Comparison of ENCODE assay signal across 25 mouse cellular contexts in genomic region chr6:136277685-136278084, GRCm38 (mm10). TPM values are rescaled to one million over a fixed set of nuclear protein-coding genes. Genes with fewer than 3 reads are reported as not detected.
A peak's percentile ranks its signal among the peaks of the same experiment; 100 is the strongest.
DNase-seq lines count a peak whose midpoint lies in the region; ATAC-seq and TF ChIP-seq lines count a peak whose summit lies in the region.
"Had no signal": no experiment of that assay in that cellular context is flagged by ENCODE, and none has a peak within 500 bp of the region (broad histone marks: within the 10 kb centered on the region; RNA-seq: fewer than 3 reads in every experiment).

No protein-coding gene starts in this region.

- no peak for ATAC-seq in lung, embryonic 14.5 days (ENCODE audit: insufficient read depth)
- ATAC-seq in lung, postnatal 0 days: peak; percentile 55
- ATAC-seq in stomach, postnatal 0 days (ENCODE audit: low FRiP score, low TSS enrichment): peak; percentile 64; the same call in 1 of the 2 replicates
- ATAC-seq: activated CD4-positive, CD25-positive, alpha-beta regulatory T cell, adult 4 months; CD4-positive, CD25-positive, alpha-beta regulatory T cell, adult 4 months; forebrain, embryonic 13.5 days; forebrain, embryonic 15.5 days; Patski had no signal

- 35% methylated on average over 4 of the region's 4 CpGs for WGBS in lung, embryonic 14.5 days
- 28% methylated on average over 4 of the region's 4 CpGs for WGBS in lung, postnatal 0 days
- WGBS in lung, adult 2 months: 48% methylated on average over 4 of the region's 4 CpGs
- WGBS in stomach, postnatal 0 days: 26% methylated on average over 4 of the region's 4 CpGs

- H3K27ac ChIP-seq in lung, embryonic 14.5 days (ENCODE audit: low read depth): no peak overlapping the region
- no peak overlapping the region for H3K27ac ChIP-seq in lung, postnatal 0 days (ENCODE audit: low read length)
- H3K27ac ChIP-seq in stomach, postnatal 0 days (replicated peaks): no peak overlapping the region
- H3K27ac ChIP-seq: embryonic facial prominence, embryonic 10.5 days; embryonic facial prominence, embryonic 12.5 days; forebrain, embryonic 13.5 days; forebrain, embryonic 15.5 days had no signal

- no peaks in the 10 kb centered on the region for H3K4me1 ChIP-seq in lung, embryonic 14.5 days (ENCODE audit: insufficient read depth)
- no peaks in the 10 kb centered on the region for H3K4me1 ChIP-seq in lung, postnatal 0 days (ENCODE audit: insufficient read depth, low read depth, low read length)
- H3K4me1 ChIP-seq in lung, adult 2 months (ENCODE audit: control insufficient read depth, insufficient read depth, low read length): no peaks in the 10 kb centered on the region
- no peaks in the 10 kb centered on the region for H3K4me1 ChIP-seq in stomach, postnatal 0 days (replicated peaks; ENCODE audit: control insufficient read depth, insufficient read depth)
- H3K4me1 ChIP-seq: embryonic facial prominence, embryonic 10.5 days; embryonic facial prominence, embryonic 12.5 days; forebrain, embryonic 13.5 days; forebrain, embryonic 15.5 days had no signal

- no peaks in the 10 kb centered on the region for H3K27me3 ChIP-seq in lung, embryonic 14.5 days (ENCODE audit: insufficient read depth, low read length)
- H3K27me3 ChIP-seq in lung, postnatal 0 days (replicated peaks; ENCODE audit: insufficient read depth, low read length): no peaks in the 10 kb centered on the region
- H3K27me3 ChIP-seq in stomach, postnatal 0 days (ENCODE audit: control insufficient read depth, insufficient read depth, low read length): no peaks in the 10 kb centered on the region
- H3K27me3 ChIP-seq: CH12.LX; embryonic facial prominence, embryonic 12.5 days; forebrain, embryonic 13.5 days; forebrain, embryonic 15.5 days; Patski had no signal

- peak; percentile 13 for DNase-seq in lung, embryonic 14.5 days
- DNase-seq in lung, adult 18-20 months: no peak
- peak; percentile 73 for DNase-seq in lung, postnatal 0 days (ENCODE audit: low spot score)
- DNase-seq in lung, adult 2 months: no peak
- no peak for DNase-seq in stomach, postnatal 0 days (ENCODE audit: low spot score)
- DNase-seq: adrenal gland, adult 8-10 months; adrenal gland, postnatal 14 days; adrenal gland, postnatal 36 days; B cell, adult 2 months; cerebellum, adult 11-12 months; cerebellum, adult 2 months; cerebellum, adult 9-10 months; cerebellum, postnatal 10 days; cerebellum, postnatal 25 days had no signal

- H3K9ac ChIP-seq in lung, embryonic 14.5 days: no peak overlapping the region
- no peak overlapping the region for H3K9ac ChIP-seq in lung, postnatal 0 days (replicated peaks; ENCODE audit: low read depth)
- H3K9ac ChIP-seq in stomach, postnatal 0 days (ENCODE audit: low read length): no peak overlapping the region
- H3K9ac ChIP-seq: embryonic facial prominence, embryonic 12.5 days; forebrain, embryonic 13.5 days; forebrain, embryonic 15.5 days had no signal

- no peak overlapping the region for H3K4me3 ChIP-seq in lung, embryonic 14.5 days (ENCODE audit: low read depth, low read length)
- H3K4me3 ChIP-seq in lung, postnatal 0 days (ENCODE audit: low read depth, low read length): no peak overlapping the region
- no peak overlapping the region for H3K4me3 ChIP-seq in lung, adult 2 months (replicated peaks; ENCODE audit: extremely low read depth, low read depth, low read length)
- H3K4me3 ChIP-seq in stomach, postnatal 0 days (ENCODE audit: low read depth, low read length): no peak overlapping the region
- H3K4me3 ChIP-seq: embryonic facial prominence, embryonic 10.5 days; embryonic facial prominence, embryonic 12.5 days; forebrain, embryonic 13.5 days; forebrain, embryonic 15.5 days had no signal

- no peaks in the 10 kb centered on the region for H3K9me3 ChIP-seq in lung, embryonic 14.5 days (ENCODE audit: low read depth, low read length)
- H3K9me3 ChIP-seq in lung, postnatal 0 days (ENCODE audit: low read length): no peaks in the 10 kb centered on the region
- H3K9me3 ChIP-seq in stomach, postnatal 0 days (ENCODE audit: control insufficient read depth, low read length): no peaks in the 10 kb centered on the region
- H3K9me3 ChIP-seq: embryonic facial prominence, embryonic 10.5 days; embryonic facial prominence, embryonic 12.5 days; forebrain, embryonic 13.5 days; forebrain, embryonic 15.5 days had no signal

- no peak for TF ChIP-seq CTCF in lung, embryonic 14.5 days (IDR thresholded peaks at IDR 0.05; ENCODE audit: low read depth)
- TF ChIP-seq CTCF in lung, postnatal 0 days (IDR thresholded peaks at IDR 0.05): no peak
- TF ChIP-seq CTCF in lung, adult 2 months (IDR thresholded peaks at IDR 0.05; ENCODE audit: insufficient read depth, low read length): no peak
- TF ChIP-seq CTCF in stomach, postnatal 0 days (IDR thresholded peaks at IDR 0.05; ENCODE audit: low read depth): no peak

- no peaks in the 10 kb centered on the region for H3K36me3 ChIP-seq in lung, embryonic 14.5 days (ENCODE audit: insufficient read depth)
- H3K36me3 ChIP-seq in lung, postnatal 0 days (ENCODE audit: insufficient read depth, low read length): no peaks in the 10 kb centered on the region
- no peaks in the 10 kb centered on the region for H3K36me3 ChIP-seq in stomach, postnatal 0 days (ENCODE audit: control insufficient read depth, insufficient read depth, low read length)
- H3K36me3 ChIP-seq: embryonic facial prominence, embryonic 10.5 days; embryonic facial prominence, embryonic 12.5 days; forebrain, embryonic 15.5 days; G1E had no signal

- peak; percentile 54; the same call in 1 of the 2 replicates for TF ChIP-seq EP300 in lung, postnatal 0 days (IDR thresholded peaks at IDR 0.05)
- no peak for TF ChIP-seq EP300 in stomach, postnatal 0 days (optimal IDR thresholded peaks at IDR 0.05)

- TF ChIP-seq POLR2A in lung, adult 2 months (IDR thresholded peaks at IDR 0.05; ENCODE audit: borderline replicate concordance, extremely low read depth, low read depth, low read length): no peak

- no peak overlapping the region for H3K4me2 ChIP-seq in lung, embryonic 14.5 days
- H3K4me2 ChIP-seq in lung, postnatal 0 days (replicated peaks; ENCODE audit: low read depth, low read length): no peak overlapping the region; the same call in 1 of the 2 replicates
- no peak overlapping the region for H3K4me2 ChIP-seq in stomach, postnatal 0 days (replicated peaks; ENCODE audit: low read depth)
- H3K4me2 ChIP-seq: embryonic facial prominence, embryonic 12.5 days; forebrain, embryonic 13.5 days; forebrain, embryonic 15.5 days had no signal

RNA-seq across cellular contexts. Expression of gene Gm8994, which starts 49.7 kb away (rescaled TPM):
- polyA plus RNA-seq in lung, embryonic 14.5 days (2014; fragmentation: Nextera tagmentation; extraction: Ambion mirVana): not detected in 2 replicates
- not detected in 2 replicates for polyA plus RNA-seq in lung, postnatal 0 days (2015; fragmentation: Nextera tagmentation; extraction: Ambion mirVana)
- polyA plus RNA-seq in lung, adult 2 months (2012; rRNA removed): not detected in 2 replicates
- not detected in 2 replicates for polyA plus RNA-seq in stomach, postnatal 0 days (2015; fragmentation: Nextera tagmentation; extraction: Ambion mirVana)
- polyA plus RNA-seq: activated CD4-positive, CD25-positive, alpha-beta regulatory T cell, adult 4 months; CD4-positive, CD25-positive, alpha-beta regulatory T cell, adult 4 months; embryonic facial prominence, embryonic 10.5 days; embryonic facial prominence, embryonic 12.5 days; embryonic facial prominence, embryonic 14.5 days; forebrain, embryonic 11.5 days; forebrain, embryonic 13.5 days; forebrain, embryonic 15.5 days had no signal

Comparison
In these comparisons a context has a peak if more than half of its experiments do, and no peak if none do; other contexts are left out.
1. DNase-seq: peak in lung, embryonic 14.5 days (single experiment) and lung, postnatal 0 days (single experiment); none in lung, adult 18-20 months (0 of 2), lung, adult 2 months (single experiment) and stomach, postnatal 0 days (single experiment).